Mouse (Mus musculus) cerebellum, adult 2 months (tissue): ENCODE measurements at regions not wholly inside any gene's neighbourhood (a gene's known extent, or its start where the extent isn't known, plus 50 kb on each side); places are given as distances from the start of the nearest gene placed in this dataset.

Experiments used
- DNase-seq, 2 experiments: peaks; one replicate each; pipeline ENCODE4 v3.0.0; 2021
- H3K27ac ChIP-seq: fragments of 200-500 bp; 2 replicates; pipeline ENCODE4 v1.5.1; 2012; ENCODE audit warnings: low read length, control low read depth, inconsistent platforms; ENCODE audit not compliant: insufficient read depth
- H3K27me3 ChIP-seq: fragments of 200-500 bp; 2 replicates; pipeline ENCODE4 v1.6.1; 2012; ENCODE audit warnings: inconsistent platforms, mild to moderate bottlenecking, low read length, moderate library complexity; ENCODE audit not compliant: control insufficient read depth, insufficient read depth
- H3K4me1 ChIP-seq: fragments of 200-500 bp; 2 replicates; pipeline ENCODE4 v1.6.1; 2011; ENCODE audit warnings: low read length; ENCODE audit not compliant: control insufficient read depth, insufficient read depth
- H3K4me3 ChIP-seq: fragments of 200-500 bp; replicated peaks from 2 replicates; pipeline ENCODE3; 2011; ENCODE audit warnings: mild to moderate bottlenecking, low read depth, low read length, control low read depth; ENCODE audit not compliant: insufficient read depth
- CTCF ChIP-seq: fragments of 200-500 bp; IDR thresholded peaks from 2 replicates; pipeline ENCODE4 v1.5.1; 2011; ENCODE audit warnings: low read depth, mild to moderate bottlenecking, control low read depth, low read length, moderate library complexity, borderline replicate concordance; ENCODE audit not compliant: insufficient read depth
- POLR2A ChIP-seq: fragments of 200-500 bp; IDR thresholded peaks from 2 replicates; pipeline ENCODE4 v1.6.1; 2011; ENCODE audit warnings: low read length, control low read depth, borderline replicate concordance; ENCODE audit not compliant: insufficient read depth
- WGBS: fragments of 180-500 bp; shearing (Covaris S2); methylation state at CpG from one replicate; pipeline ENCODE4 v1.1.7; 2018; 5-methylcytosine and 5-hydroxymethylcytosine counted together

GRCm38 (mm10) chr6:35770907-35771306 lies 231.2 kb upstream of the Mtpn start:
- Histone ChIP-seq H3K4me3 (no peak overlapping the region), H3K27me3 (no peaks in the 10 kb centered on the region), H3K27ac (no peak overlapping the region), H3K4me1 (no peaks in the 10 kb centered on the region)
- 92% methylated on average over 3 of the region's 3 CpGs for WGBS
- TF ChIP-seq CTCF (no peak), POLR2A (no peak)
- DNase-seq: no peak

GRCm38 (mm10) chr6:35759606-35760246 lies 220.0 kb upstream of the Mtpn start:
- H3K4me3 ChIP-seq: no peak overlapping the region
- H3K27me3 ChIP-seq: no peaks in the 10 kb centered on the region
- H3K27ac ChIP-seq: no peak overlapping the region
- no peaks in the 10 kb centered on the region for H3K4me1 ChIP-seq
- WGBS: 42% methylated on average over 3 of the region's 3 CpGs
- TF ChIP-seq POLR2A (no peak), CTCF (no peak)
- no peak for DNase-seq

DNA sequence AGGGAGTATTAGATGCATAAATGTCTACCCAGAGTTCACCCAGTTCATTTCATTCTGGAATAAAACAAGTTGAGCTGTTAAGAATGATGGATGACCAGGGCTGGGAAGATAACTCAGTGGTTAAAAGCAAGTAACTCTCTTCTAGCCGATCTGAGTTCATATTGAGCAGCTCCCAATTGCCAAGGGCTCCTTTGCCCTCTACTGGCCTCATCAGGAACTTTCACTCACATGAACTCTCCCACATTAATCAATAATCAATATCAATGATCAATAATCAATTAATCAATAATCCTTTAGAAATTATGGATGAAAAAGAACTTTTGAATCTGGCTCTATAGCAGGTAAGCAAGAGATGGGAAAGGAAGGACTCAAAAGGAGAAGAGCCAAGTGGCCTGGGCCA lies 206.3 kb upstream of the Mtpn start:
- TF ChIP-seq CTCF (no peak), POLR2A (no peak)
- no peak for DNase-seq
- H3K27ac ChIP-seq: no peak overlapping the region
- no peak overlapping the region for H3K4me3 ChIP-seq
- 46% methylated on average over 1 of the region's 1 CpGs for WGBS
- no peaks in the 10 kb centered on the region for H3K4me1 ChIP-seq
- no peaks in the 10 kb centered on the region for H3K27me3 ChIP-seq

DNA sequence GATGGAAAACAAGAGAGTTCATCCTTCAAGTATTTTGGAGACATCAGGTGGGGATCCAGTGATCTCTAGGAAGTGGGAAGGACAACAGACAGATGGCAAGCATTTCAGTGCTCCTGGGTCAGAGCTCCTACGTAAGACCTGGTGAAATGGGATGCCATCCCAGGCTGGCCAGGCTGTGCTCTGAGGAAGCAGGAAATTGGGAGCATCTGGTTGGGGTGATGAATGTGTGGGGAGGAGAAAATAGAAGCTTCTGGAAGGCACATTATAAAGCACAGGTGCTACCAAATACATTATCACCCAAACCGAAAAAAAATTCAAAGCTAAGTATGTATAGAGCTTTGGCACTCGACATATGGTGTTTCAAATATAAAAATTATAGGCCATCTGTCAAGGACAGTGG lies 165.9 kb upstream of the Mtpn start:
- WGBS: 13% methylated on average over 3 of the region's 3 CpGs
- no peaks in the 10 kb centered on the region for H3K27me3 ChIP-seq
- no peak overlapping the region for H3K27ac ChIP-seq
- no peak for TF ChIP-seq CTCF
- no peak for TF ChIP-seq POLR2A
- H3K4me1 ChIP-seq: peaks cover 4% of the 10 kb centered on the region; the same call in 1 of the 2 replicates
- DNase-seq: peak; percentile 40 to 80
- H3K4me3 ChIP-seq: no peak overlapping the region

DNA sequence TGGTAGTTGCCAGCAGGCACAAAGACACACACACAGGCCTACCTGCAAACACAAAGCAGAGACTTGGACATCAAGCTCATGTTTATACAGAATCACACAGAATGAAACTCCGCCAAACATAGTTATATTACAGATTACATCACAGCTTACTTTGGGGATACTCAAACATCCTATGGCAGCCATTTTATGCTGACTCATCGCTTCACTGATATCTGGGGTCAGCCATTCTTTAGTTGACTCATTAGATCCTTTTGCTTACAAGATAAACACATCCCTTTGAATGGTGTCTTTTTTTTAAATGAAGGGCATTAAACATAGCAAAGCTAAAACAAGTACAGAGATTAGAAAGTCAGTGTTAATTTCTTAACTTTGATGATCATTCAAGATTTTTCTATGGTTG lies 127.4 kb upstream of the Mtpn start:
- H3K27ac ChIP-seq: no peak overlapping the region
- WGBS: 92% methylated on average over 2 of the region's 2 CpGs
- no peak for TF ChIP-seq CTCF
- no peak for TF ChIP-seq POLR2A
- no peak overlapping the region for H3K4me3 ChIP-seq
- DNase-seq: no peak
- no peaks in the 10 kb centered on the region for H3K4me1 ChIP-seq
- no peaks in the 10 kb centered on the region for H3K27me3 ChIP-seq

DNA sequence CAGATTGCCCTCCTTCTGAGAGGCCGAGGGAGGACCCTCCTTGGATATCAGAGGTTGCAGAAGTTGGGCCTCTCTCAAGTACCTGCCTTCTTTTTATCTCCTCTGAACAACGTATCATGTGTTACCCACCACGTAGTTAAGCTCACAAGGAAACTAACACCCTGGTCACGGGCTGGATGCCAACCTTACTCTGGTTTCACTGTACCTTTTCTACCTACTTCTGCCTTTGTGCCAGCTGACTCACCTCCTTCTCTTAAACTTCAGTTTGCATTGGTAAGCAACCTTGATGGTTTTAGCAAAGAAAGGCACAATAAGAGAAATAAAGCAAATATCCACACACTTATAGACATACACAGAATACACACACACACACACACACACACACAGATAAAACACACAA lies 111.7 kb upstream of the Mtpn start:
- Histone ChIP-seq H3K27ac (no peak overlapping the region), H3K4me3 (no peak overlapping the region), H3K4me1 (no peaks in the 10 kb centered on the region), H3K27me3 (no peaks in the 10 kb centered on the region)
- TF ChIP-seq POLR2A (no peak), CTCF (no peak)
- 75% methylated on average over 4 of the region's 4 CpGs for WGBS
- DNase-seq: no peak

- H3K27me3 ChIP-seq: no peaks in the 10 kb centered on the region
- H3K27ac ChIP-seq: no peak overlapping the region
- 89% methylated on average over 7 of the region's 7 CpGs for WGBS
- no peak for DNase-seq
- H3K4me1 ChIP-seq: no peaks in the 10 kb centered on the region
- TF ChIP-seq CTCF (no peak), POLR2A (no peak)
- H3K4me3 ChIP-seq: no peak overlapping the region
Measured at GRCm38 (mm10) chr6:35645210-35645609, 105.5 kb upstream of the Mtpn start.

GRCm38 (mm10) chr6:35640672-35641071 lies 101.0 kb upstream of the Mtpn start:
- TF ChIP-seq POLR2A: no peak
- TF ChIP-seq CTCF: no peak
- no peaks in the 10 kb centered on the region for H3K4me1 ChIP-seq
- no peak for DNase-seq
- no peaks in the 10 kb centered on the region for H3K27me3 ChIP-seq
- H3K4me3 ChIP-seq: no peak overlapping the region
- H3K27ac ChIP-seq: no peak overlapping the region

GRCm38 (mm10) chr6:35608336-35608735 lies 68.6 kb upstream of the Mtpn start:
- TF ChIP-seq CTCF (no peak), POLR2A (no peak)
- no peak overlapping the region for H3K4me3 ChIP-seq
- 82% methylated on average over 2 of the region's 2 CpGs for WGBS

More at GRCm38 (mm10) chr6:35608336-35608735, 68.6 kb upstream of the Mtpn start:
- no peak overlapping the region for H3K27ac ChIP-seq
- DNase-seq: no peak
- H3K27me3 ChIP-seq: no peaks in the 10 kb centered on the region
- no peaks in the 10 kb centered on the region for H3K4me1 ChIP-seq
